Mouse (Mus musculus): Measurements from ENCODE around the gene Ush2a.

Gene Ush2a

DNA sequence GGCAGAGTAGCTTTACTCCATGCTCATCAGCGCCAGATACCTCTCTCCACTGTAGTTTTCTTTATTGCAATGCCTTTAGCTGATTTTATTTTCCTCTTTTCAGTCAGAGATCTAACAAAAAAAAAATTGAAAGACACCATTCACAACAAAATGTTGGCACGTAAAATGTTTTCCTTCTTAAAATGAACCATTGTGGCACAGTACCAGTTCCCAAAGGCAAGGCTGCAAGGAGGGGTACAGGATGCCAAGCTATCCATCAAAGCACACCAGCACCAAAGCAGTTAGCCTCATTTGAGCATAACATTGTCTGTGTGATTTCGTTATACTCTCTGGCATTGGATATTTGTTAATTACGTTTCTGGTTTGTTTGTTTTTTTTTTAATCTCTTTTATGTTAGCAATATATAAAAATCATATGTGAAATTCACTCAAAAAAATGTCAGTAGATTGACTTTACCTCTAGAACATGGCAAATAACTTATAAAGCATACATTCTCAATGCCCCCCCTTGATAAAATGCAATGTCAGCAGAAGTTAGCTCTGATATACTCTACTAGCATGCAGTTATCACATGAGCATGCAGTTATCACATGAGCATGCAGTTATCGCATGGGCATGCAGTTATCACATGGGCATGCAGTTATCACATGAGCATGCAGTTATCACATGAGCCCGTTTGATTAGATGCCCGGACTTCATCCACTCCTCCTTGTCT is 510.9 kb downstream of the Ush2a start:
- no peak for DNase-seq (ENCODE audit: inconsistent ontology term)

DNA sequence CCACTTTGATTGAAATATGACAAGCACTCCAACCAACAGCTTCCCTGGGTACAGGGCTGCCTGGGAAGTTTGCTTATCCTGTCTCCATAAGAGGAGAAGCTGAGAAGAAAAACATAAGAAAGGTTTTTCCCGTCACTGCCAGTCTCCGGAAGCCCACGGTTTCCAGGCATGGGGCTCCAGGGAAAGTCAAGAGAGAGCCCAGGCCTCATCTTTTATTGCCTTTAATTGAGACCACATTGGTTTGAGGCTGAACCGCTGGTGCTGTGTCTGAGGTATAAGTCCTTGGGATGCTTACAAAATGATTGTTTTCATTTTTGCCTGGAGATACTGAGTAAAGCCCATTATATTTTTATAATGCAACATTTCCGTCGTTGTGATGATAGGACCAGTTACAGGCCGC is 511.8 kb downstream of the Ush2a start:
- no peak for DNase-seq (ENCODE audit: inconsistent ontology term)

DNA sequence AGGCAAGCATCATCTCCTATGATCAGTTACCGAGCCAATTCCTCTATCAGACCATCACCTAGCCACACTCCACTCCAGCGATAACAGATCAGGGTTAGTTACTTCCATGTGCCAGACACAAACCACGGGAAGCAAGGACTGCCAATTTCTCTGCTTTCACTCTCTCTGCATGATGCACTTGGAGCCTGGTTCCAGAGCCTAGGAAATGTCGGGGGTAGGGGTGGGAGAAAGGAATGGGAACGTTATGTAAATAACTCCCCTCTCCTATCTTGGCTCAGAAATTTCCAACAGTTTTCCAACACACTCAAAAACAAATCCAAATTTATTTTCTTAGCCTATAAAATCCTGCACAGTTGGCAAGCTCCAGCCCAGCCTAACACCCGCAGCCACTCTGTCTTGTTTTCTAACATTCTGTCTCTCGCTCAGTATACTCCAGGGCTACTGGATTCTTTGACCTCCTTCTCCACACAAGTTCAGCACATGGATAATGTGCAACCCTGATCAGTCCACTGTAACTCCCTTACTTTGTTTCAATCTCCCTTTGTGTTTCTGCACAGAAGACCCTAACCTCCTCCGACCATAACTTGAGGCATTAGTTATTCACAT is 515.8 kb downstream of the Ush2a start:
- no peak for DNase-seq (ENCODE audit: inconsistent ontology term)

DNA sequence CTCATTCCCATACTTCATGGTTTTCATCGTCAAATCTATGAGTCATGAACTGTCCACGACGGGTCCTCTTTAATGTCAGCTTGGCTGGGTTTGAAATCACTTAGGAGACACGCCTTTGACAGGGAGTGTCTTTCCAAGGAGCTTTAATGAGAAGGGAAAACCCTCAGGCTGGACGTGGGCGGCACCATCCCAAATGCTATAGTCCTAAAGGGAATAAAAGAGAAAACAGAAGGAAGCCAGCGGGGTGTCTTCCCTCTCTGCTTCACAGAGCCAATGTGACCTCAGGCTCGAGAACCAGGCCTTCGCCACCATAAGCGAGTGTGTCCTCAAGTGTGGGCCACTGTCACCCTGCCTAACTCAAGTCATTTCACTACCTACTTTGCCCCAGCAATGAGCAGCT is 523.2 kb downstream of the Ush2a start:
- DNase-seq (ENCODE audit: inconsistent ontology term): no peak

DNA sequence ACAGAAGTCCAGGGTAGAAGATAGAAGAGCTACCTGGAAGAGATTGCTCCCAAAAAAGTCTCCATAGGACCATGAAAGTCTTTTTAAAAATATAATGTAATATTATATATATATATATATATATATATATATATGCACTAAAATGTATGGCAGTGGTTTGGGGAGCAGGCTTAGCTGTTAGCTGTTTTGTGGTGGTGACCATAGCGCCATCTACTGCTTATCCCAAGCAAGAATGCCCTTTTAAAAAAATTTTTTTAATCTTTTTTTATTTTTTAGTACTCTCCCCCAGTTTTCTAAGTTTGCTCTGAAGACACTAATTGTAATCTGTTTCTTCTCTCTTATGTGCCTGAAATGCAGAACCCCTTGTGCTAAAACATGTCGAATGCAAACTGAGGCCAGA is 543.2 kb downstream of the Ush2a start:
- DNase-seq (ENCODE audit: inconsistent ontology term): no peak

DNA sequence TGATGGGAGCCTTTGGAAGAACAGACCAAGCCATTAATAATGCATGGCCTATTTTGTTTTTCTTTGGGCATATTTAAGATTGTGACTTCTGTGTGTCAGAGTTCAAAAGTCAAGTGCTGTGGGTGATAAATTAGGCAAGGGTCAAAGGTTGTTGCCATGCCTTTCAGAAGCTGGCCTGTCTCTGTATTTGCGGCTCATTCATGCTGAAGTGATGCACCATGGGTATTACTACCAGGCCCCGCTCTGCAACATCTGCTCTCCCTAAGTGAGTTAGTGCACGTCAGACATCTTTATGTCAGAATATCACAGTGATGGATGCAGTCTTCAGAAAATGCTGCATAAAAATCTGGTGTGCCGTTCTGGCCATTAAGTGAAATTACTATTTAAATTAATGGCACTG is 544.0 kb downstream of the Ush2a start:
- no peak for DNase-seq (ENCODE audit: inconsistent ontology term)

DNA sequence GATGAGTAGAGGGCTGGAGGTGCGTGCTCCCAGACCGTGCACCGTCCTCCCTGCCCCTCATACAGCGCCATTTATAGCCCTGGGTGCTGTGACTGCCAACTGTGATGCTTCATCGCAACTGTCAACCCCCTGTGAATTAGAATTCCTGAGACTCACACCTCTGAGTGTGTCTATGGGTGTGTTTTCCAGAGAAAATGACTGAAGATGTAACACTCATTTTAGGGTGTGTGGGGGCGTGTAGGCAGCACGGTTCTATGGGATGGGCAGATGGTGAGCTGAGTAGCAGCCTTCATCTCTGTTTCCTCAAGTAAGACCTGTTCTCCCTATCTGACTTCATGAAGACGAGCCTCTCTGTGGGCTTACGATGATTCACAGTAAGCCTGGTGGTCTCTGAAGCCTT is 548.8 kb downstream of the Ush2a start:
- no peak for DNase-seq (ENCODE audit: inconsistent ontology term)

DNA sequence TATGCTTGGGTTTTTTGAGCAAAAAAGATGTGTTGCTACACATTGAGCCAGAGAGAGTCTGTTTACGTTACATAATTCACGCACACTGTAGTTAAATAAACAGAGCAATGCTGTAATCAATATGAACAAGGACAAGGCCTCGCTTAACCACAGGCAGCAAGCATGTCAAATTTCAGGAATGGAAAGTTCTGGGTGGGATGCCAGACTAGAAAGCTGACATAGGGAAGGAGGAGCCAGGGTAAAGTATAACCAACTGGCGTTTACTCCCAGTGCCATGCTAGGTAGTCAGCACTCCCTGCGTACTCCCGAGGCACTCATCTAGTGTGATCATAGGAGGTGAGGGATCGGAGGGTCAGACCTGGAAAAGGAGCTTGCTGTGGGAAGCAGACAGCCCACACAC is 553.2 kb downstream of the Ush2a start:
- DNase-seq (ENCODE audit: inconsistent ontology term): no peak

DNA sequence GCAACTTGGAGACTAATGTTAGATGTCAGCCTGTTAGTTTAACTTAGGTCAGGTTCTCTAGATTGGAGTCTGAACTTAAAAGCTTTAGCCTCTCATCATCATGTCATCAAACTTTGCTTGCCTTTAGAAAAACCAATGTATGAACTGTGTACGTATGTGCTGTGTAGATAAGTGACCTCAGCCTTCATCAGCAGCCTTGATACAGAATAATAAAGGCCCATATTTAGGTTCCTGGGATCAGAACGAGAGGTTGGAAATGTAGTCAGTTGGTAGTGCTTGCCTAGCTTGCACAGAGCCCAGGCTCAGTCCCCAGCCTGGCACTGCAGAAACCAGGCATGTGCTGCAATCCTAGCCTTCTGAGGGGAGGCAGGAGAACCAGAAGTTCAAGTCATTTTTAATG is 562.4 kb downstream of the Ush2a start:
- DNase-seq (ENCODE audit: inconsistent ontology term): no peak

DNA sequence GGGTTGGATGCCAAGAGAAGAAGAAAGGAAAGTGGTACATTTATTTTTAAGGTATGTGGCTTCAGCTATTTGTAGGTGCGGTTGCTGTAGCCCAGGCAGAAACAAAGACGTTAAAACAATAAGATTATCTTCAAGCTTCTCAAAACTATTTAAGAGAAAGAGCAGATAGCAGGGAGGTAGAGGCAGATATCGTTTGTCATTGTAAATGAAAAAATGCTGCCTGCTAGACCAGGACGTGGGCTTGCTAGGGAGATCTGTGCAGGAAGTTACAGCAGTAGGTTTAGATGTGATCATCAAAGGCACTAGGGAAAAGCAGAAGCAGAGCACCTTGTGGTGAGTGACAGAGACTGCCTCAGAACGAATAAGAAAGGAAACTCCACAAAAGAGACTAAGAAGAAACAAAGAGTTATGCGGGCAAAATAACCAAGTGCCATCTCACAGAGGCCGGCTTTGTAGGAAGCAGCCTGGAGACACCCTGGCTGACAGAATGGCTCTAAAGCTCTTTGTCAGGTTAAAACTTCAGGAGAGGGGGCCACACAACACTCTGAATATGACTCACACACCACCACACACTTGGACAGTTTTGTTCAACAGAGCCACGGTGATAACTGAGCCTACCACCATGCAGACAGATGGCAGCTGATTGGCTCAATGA is 563.2 kb downstream of the Ush2a start:
- no peak for DNase-seq (ENCODE audit: inconsistent ontology term)

DNA sequence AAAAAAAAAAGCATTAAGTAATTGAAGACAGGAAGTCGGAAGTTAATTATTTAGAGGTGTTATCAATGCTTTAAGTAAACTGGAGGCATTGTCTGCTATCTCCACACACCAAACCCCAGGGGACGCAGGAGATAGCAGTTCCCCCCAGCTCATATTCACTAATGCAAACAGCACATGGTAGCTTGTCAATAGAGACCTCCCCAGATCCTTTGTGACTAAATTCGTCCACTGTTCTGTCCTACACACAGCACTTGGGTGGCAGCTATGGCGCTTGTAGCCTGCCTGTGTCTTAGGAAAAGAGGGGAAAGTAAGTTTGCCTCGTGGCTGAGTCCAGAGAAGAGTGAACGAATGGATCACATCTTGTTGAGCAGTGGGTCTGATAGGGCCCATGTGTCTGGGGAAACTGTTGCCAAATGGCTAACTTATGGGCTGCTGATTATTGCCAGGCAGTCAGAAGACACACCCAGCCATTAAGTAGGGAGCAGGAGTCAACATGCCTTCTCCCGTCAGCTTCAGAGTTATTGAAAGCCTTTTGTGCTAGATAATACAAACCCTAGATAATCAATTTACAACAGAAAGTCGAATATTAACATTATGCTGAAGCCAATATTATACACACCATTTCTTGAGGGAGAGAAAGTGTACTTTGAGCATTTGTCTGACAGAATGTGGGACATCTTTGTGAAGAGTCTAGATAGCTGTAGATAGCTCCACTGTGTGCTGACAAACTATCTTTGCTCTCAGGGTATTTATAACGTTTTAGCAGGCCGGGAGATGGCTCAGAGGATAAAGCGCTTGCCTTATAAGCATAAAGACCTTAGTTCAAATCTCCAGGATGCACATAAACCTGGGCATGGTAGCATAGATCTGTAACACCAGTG is 568.9 kb downstream of the Ush2a start:
- no peak for DNase-seq (ENCODE audit: inconsistent ontology term)

DNA sequence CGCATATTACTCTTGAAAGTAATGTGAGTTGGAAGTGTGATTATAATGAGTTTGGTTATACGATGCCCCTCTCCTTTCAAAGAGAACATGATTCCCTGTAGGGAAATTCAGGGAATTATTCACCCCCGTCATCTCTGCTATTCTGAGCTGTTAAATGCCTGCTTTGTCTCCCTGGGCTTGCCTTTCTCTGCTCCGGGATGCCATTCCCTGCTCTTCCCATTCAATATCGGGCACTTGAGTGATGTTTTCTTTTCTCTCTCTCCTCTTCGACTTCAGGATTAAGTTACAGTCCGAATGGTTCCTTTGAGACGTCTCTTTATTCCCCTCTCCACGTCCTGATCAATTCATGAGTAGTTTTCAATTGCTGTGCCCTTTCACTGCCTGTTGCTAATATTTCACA is 572.1 kb downstream of the Ush2a start:
- DNase-seq (ENCODE audit: inconsistent ontology term): no peak

DNA sequence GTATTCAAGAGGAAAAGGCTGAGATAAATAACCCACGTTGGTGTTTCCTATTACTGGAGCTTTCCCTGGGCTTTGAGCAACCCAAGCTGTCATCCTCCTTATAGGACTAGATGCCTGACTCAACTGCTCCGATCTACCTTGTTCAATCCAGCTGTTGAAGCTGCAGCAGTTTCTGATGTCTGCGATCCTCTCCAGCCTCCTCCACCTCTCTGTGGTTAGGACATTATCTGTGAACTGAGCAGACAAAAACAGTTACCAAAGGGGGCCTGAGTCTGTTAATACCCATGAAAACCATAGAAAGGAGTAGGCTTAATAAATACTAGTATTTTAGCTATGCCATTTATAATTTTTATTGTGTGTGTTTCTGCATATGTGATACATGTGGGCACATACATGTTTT is 572.9 kb downstream of the Ush2a start:
- DNase-seq (ENCODE audit: inconsistent ontology term): no peak

DNA sequence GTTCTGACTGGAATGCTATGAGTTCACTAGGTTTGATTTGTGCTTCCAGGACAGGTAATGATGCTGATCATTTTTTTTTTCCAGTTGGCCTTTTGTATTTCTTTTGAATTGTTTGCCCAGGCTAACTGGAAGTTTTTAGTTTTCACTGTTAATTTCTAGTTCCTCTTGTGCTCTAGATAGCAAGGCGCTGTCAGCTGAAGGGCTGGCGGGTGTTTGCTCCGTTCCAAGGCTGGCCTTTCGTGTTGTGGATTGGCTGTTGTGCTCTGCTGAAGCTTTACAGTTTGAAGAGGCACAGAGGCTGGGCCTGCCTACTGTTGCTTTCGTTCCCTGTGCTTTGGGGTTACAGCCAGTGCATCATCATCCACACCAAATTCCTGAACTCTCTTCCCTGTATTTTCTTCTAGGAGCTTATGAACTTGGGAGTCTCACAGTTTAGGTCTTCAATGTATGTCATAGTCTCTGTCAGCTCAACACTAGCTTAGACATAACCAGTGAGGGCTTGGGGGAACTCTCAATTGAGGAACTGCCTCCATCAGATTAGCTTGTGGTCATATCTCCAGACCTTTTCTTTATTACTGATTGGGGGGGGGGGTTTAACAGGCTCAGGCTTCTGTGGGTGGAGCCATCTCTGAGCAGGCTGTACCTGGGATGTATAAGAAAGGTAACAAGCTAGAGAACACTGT is 575.9 kb downstream of the Ush2a start:
- DNase-seq (ENCODE audit: inconsistent ontology term): no peak

DNA sequence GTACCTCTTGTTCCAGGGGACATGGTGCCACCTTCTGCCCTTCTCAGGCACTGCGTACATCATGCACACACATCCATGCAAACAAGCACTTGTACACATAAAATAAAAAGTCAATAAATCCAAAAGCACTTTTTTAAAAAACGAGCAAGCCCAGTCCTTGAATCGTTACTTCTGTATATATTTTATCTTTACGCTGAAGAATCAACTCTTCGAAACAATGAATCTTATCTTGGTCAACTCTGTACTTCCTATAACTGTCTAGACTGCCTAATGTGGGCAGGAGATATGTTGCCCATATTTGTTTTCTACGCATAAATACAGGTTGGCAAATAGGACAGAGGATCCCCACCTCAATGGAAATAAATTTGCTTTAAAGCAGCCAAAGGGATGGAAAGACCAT is 585.4 kb downstream of the Ush2a start:
- DNase-seq (ENCODE audit: inconsistent ontology term): no peak

DNA sequence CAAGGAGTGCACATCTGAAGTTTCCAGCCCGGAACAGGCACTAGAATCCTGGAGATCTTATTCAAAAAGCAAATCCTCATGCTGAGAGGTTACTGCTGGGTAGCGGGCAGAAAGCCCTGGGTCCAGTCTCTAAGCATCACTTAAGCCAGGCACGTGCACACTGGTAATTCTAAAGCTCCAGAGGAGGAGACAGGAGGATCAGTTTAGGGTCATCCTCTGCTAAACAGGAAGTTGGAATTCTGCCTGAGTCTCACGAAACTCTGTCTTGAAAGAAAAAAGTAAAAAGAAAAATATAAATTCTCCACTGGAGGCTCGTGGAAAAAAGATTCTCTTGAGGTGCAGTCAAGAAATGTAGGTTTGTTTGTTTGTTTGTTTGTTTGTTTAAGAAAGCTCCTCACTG is 591.0 kb downstream of the Ush2a start:
- no peak for DNase-seq (ENCODE audit: inconsistent ontology term)

DNA sequence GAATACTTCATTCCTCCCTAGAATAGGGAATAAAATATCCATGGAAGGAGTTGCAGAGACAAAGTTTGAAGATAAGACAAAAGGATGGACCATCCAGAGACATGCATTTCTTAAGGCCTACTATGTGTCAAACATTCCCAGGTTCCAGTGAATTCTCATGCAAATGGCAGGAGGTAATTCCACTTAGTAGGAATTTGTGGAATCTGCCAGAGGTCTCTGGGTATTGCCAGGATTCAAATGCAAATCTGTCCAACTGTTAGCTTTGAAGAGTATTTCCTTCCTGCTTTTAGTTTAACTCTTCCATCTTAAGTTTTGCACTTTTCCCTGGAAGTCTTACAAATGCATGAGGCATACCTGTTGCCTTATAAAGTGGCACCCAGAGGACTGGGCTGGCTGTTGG is 592.4 kb downstream of the Ush2a start:
- DNase-seq (ENCODE audit: inconsistent ontology term): no peak

DNA sequence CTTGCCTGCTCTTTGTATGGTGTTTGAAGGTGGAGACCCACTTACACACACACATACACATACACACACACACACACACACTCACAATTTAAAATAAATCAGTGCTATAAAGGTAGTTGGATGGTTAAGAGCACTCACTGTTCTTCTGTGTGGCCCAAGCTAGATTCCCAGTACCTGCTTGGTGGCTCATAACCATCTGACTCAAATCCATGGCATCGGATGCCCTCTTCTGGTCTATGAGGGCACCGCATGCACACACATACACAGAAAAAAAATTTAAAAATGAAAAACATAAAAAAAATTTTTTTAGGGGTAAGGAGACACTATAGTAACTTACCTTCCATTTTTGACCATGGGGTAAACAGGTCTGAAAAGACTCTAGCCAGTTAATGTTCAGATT is 593.2 kb downstream of the Ush2a start:
- DNase-seq (ENCODE audit: inconsistent ontology term): no peak

DNA sequence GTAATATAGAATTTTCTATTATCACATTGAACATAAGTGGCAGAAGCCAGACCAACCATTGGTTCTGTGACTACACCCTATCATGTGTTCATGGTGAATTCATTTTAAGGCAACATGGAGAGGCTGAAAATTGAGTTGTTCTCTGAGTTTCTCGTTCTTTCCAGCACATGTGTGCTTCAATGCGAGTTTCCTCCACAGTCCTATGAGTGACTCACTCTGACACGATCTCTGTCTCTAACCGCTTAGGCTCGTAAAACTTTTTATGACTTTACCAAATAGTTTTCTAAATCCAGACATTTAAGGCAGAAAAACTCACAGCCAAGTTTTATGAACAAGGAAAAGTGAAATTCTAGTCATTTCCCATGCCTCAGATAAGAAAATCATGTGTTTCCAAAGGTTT is 597.9 kb downstream of the Ush2a start:
- DNase-seq (ENCODE audit: inconsistent ontology term): no peak

DNA sequence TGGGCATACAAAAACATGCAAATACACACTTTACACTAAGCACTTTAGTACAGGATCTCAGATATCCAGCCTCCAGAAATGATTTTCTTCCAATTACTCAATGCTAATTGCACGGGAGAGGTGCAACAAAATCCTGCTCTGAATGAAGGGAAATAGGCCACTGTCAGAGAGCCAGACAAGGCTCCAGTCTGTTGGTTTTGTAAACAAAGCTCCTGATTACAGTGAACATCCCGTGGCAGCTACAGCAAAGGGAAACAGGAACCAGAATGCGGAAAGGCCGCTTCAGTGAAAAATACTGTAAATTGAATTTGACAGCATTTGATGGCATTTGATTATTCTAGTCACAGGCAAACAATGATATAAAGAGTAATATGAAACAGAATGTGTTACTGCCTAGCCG is 604.1 kb downstream of the Ush2a start:
- DNase-seq (ENCODE audit: inconsistent ontology term): peak; percentile 61

DNA sequence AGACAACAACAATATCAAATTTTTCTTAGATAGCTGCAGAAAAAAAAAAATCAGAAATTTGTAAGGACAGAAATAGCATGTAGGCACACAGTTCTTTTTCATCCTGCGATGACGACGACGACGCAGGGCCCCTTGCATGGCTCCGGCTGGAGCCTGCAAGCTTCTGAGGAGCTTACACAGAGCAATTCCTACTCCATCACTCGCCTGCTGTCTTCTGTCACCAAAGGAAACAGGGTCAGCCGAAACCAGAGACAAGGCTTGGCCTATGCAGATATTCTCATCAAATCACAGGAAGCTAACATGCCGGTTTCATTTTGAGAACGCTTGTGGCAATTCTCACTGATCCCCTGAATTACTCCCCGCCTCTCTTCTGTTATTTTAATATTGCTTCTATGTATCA is 604.7 kb downstream of the Ush2a start:
- DNase-seq (ENCODE audit: inconsistent ontology term): peak; percentile 12

DNA sequence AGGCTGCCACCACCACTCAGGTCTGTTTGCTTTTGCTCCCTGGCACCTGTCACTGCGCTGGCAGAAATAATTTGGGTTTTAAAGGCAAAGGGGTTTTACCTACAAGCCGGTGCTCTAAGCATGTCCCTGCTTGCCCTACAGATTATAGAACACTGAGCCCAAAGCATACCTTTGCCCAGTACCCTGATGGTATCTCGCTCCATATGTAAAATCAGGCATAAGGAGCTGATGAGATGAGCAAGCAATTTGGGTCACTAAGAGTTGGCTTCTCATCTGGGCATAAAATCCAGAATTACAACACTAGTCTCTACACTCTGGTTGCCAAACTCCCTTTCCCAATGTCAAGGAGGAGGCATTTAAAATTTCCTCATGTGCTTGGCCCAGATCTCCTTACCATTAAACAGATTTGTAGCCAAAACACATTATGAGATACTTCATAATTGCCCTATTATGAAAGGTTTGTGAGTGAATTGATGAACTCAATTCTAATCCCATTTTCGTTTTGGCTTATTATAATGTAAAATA is 616.8 kb downstream of the Ush2a start:
- no peak for DNase-seq (ENCODE audit: inconsistent ontology term)

Measured in Muller cell, postnatal 12 days (primary cell).